Mouse (Mus musculus) brain, adult 2 months (tissue): ENCODE results near the gene Arx.

Source experiments
- DNase-seq: peaks from one replicate; pipeline ENCODE4 v3.0.0; 2011; ENCODE audit warnings: low read depth, low spot score

Arx gene

GRCm38 (mm10) chrX:93286291-93286893, at the start of gene Arx:
Arx (plus strand) TSS chrX:93286445.
- peak; percentile 81 for DNase-seq

- no peak for DNase-seq
Measured at GRCm38 (mm10) chrX:93251329-93251728, 34.9 kb upstream of the Arx start.

GRCm38 (mm10) chrX:93275689-93276088, 10.6 kb upstream of the Arx start:
- no peak for DNase-seq

- DNase-seq = no peak
Measured at GRCm38 (mm10) chrX:93279940-93280339, 6.3 kb upstream of the Arx start.

- DNase-seq = peak; percentile 58
Measured at GRCm38 (mm10) chrX:93281028-93281723, 5.1 kb upstream of the Arx start.

- DNase-seq = no peak
Measured at GRCm38 (mm10) chrX:93281756-93282155, 4.5 kb upstream of the Arx start.

- DNase-seq = no peak
Measured at GRCm38 (mm10) chrX:93285091-93285490, 1.2 kb upstream of the Arx start.

- DNase-seq = no peak
Measured at GRCm38 (mm10) chrX:93288339-93288738, 2.1 kb downstream of the Arx start.

GRCm38 (mm10) chrX:93289076-93289475, 2.8 kb downstream of the Arx start:
- DNase-seq = no peak

- no peak for DNase-seq
Measured at GRCm38 (mm10) chrX:93289851-93290380, 3.7 kb downstream of the Arx start.

GRCm38 (mm10) chrX:93292031-93292430, 5.8 kb downstream of the Arx start:
- DNase-seq = no peak

- DNase-seq = no peak
Measured at GRCm38 (mm10) chrX:93294736-93295490, 8.7 kb downstream of the Arx start.

GRCm38 (mm10) chrX:93295819-93296218, 9.6 kb downstream of the Arx start:
- no peak for DNase-seq

GRCm38 (mm10) chrX:93297001-93297441, 10.8 kb downstream of the Arx start:
- no peak for DNase-seq

GRCm38 (mm10) chrX:93299046-93299626, 12.9 kb downstream of the Arx start:
- DNase-seq = no peak

GRCm38 (mm10) chrX:93299771-93300170, 13.5 kb downstream of the Arx start:
- DNase-seq = no peak

- no peak for DNase-seq
Measured at GRCm38 (mm10) chrX:93300183-93300815, 14.1 kb downstream of the Arx start.

GRCm38 (mm10) chrX:93301798-93302197, 15.6 kb downstream of the Arx start:
- no peak for DNase-seq

- DNase-seq = no peak
Measured at GRCm38 (mm10) chrX:93305780-93306179, 19.5 kb downstream of the Arx start.

- no peak for DNase-seq
Measured at GRCm38 (mm10) chrX:93317577-93317976, 31.3 kb downstream of the Arx start.

GRCm38 (mm10) chrX:93319979-93320378, 33.7 kb downstream of the Arx start:
- DNase-seq = no peak

GRCm38 (mm10) chrX:93321336-93321735, 35.1 kb downstream of the Arx start:
- no peak for DNase-seq
